Mouse (Mus musculus) liver, embryonic 13.5 days (tissue): ENCODE measurements around the gene Plk4. TPM values are rescaled to one million over a fixed set of nuclear protein-coding genes. Genes with fewer than 3 reads are reported as not detected.
"Not testable (repeated sequence)": the region's sequence is repeated elsewhere in the genome, so short reads cannot be mapped to it uniquely, and the experiment has no call there.

Experiments used
- ATAC-seq: fragments of 200-750 bp; cut with Nextera tagmentation; 2 replicates; pipeline ENCODE4 v1.8.0; 2017; ENCODE audit warnings: low read depth, mild to moderate bottlenecking, moderate number of reproducible peaks, moderate library complexity
- DNase-seq: peaks from one replicate; pipeline ENCODE4 v3.0.0; 2022
- H3K27ac ChIP-seq: fragments of 300-500 bp; sonication (generic); 2 replicates; pipeline ENCODE4 v1.5.1; 2015; ENCODE audit warnings: moderate library complexity, mild to moderate bottlenecking, inconsistent platforms
- H3K27me3 ChIP-seq: fragments of 300-500 bp; sonication (generic); 2 replicates; pipeline ENCODE4 v1.6.1; 2015; ENCODE audit warnings: mild to moderate bottlenecking, inconsistent platforms
- H3K36me3 ChIP-seq: fragments of 300-500 bp; sonication (generic); 2 replicates; pipeline ENCODE4 v1.6.1; 2015; ENCODE audit warnings: mild to moderate bottlenecking, inconsistent platforms
- H3K4me1 ChIP-seq: fragments of 300-500 bp; sonication (generic); replicated peaks from 2 replicates; pipeline ENCODE4 v1.6.1; 2015; ENCODE audit warnings: inconsistent platforms
- H3K4me2 ChIP-seq: fragments of 300-500 bp; sonication (generic); 2 replicates; pipeline ENCODE4 v1.6.1; 2015; ENCODE audit warnings: inconsistent platforms, mild to moderate bottlenecking, moderate library complexity
- H3K4me3 ChIP-seq: fragments of 300-500 bp; sonication (generic); replicated peaks from 2 replicates; pipeline ENCODE4 v1.5.1; 2015; ENCODE audit warnings: mild to moderate bottlenecking, inconsistent platforms
- H3K9ac ChIP-seq: fragments of 300-500 bp; sonication (generic); 2 replicates; pipeline ENCODE4 v1.6.1; 2015; ENCODE audit warnings: mild to moderate bottlenecking, inconsistent platforms
- H3K9me3 ChIP-seq: fragments of 300-500 bp; sonication (generic); replicated peaks from 2 replicates; pipeline ENCODE4 v1.6.1; 2016; ENCODE audit warnings: inconsistent platforms
- WGBS: fragments of 180-500 bp; shearing (Covaris S2); methylation state at CpG from one replicate; pipeline ENCODE4 v1.1.7; 2015; ENCODE audit not compliant: insufficient replicate concordance; 5-methylcytosine and 5-hydroxymethylcytosine counted together
- polyA plus RNA-seq: library from polyadenylated mRNA; unstranded; fragments of >200 nt; fragmentation: Nextera tagmentation; extraction: Ambion mirVana; gene quantifications from 2 replicates; pipeline ENCODE4 v1.2.1, GENCODE M21; 2015

The Plk4 gene
- polyA plus RNA-seq, 1 experiment from 2014 or later, result 45.9 TPM

DNA sequence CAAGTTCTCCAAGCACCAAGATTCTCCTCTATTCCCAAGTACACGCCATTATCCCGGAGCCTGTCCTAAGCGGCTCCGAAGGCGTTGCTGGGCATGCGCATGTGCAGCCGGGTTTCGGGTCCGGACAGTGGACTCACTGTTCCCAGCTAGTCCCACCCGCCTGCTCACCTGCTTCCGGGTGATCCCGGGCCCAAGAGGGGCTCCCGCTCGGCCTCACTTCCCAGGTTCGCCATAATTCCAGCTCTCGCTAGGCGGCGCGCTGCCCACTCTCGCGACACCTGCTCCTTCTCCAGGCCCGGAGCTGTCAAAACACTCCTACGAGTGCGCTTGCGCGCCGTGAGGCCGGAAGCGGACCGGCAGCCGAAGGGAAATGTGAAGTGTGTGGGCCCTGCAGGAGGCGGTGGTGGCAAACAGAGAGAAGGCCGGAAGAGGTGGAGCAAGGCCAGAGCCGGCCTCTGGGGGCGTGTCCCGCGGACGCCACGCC, 46.7 kb downstream of the Plk4 start, which contains the start of gene Mfsd8:
Gene Mfsd8, minus strand, starts transcription at position 414 of the 484 bp plus-strand sequence.
- H3K36me3 ChIP-seq, H3K9me3 ChIP-seq, H3K27me3 ChIP-seq: not testable (repeated sequence)
- WGBS, result under 1% methylated on average over 39 of the region's 39 CpGs
- peak within 1 kb of the TSS; percentile 70 for H3K4me3 ChIP-seq
- peak within 1 kb of the TSS; percentile 79 for H3K27ac ChIP-seq
- H3K4me2 ChIP-seq, result peak within 1 kb of the TSS; percentile 85
- peaks cover 13% of the 10 kb centered on the region for H3K4me1 ChIP-seq
- DNase-seq (peak; percentile 99), ATAC-seq (peak; percentile 98)
- H3K9ac ChIP-seq, result peak within 1 kb of the TSS; percentile 81

- Histone ChIP-seq H3K4me2 (peak within 1 kb of the TSS; percentile 85), H3K9ac (peak within 1 kb of the TSS; percentile 81), H3K27ac (peak within 1 kb of the TSS; percentile 79), H3K4me1 (peaks cover 13% of the 10 kb centered on the region), H3K4me3 (peak within 1 kb of the TSS; percentile 70)
- not testable (repeated sequence) for ATAC-seq, H3K9me3 ChIP-seq, DNase-seq, H3K36me3 ChIP-seq, H3K27me3 ChIP-seq
- WGBS, result 0% methylated on average over 3 of the region's 4 CpGs
These were observed 47.0 kb downstream of the Plk4 start, which contains the start of gene Abhd18 for GRCm38 (mm10) chr3:40846957-40847017. Abhd18 (plus strand) TSS chr3:40846970.

DNA sequence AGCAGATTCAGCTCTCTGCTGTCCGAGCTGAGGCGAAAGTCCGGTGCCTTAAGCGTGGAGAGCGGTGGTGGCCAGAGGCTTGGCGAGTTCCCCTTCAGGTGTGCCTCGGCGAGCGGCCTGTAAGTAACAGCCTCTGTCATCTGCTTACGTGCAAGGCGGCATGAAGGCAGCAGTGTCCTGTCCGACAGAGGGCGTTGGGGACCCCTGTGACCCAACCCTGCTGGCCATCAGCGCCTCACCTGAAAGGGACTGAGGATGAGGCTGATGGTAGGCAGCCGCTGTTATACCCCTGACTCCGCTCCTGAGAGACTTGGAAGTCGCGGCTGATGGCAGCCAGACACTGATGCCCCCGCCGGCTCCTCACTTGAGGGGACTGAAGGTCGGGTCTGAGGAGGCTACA, 47.2 kb downstream of the Plk4 start:
- H3K36me3 ChIP-seq, DNase-seq, H3K9me3 ChIP-seq, H3K27me3 ChIP-seq: not testable (repeated sequence)
- peak; percentile 58; the same call in 1 of the 2 replicates for ATAC-seq
- Histone ChIP-seq H3K4me1 (peaks cover 13% of the 10 kb centered on the region), H3K9ac (peak overlapping the region; percentile 75), H3K27ac (peak overlapping the region; percentile 58), H3K4me3 (peak overlapping the region; percentile 70), H3K4me2 (peak overlapping the region; percentile 85)
- WGBS, result 1% methylated on average over 18 of the region's 21 CpGs

DNA sequence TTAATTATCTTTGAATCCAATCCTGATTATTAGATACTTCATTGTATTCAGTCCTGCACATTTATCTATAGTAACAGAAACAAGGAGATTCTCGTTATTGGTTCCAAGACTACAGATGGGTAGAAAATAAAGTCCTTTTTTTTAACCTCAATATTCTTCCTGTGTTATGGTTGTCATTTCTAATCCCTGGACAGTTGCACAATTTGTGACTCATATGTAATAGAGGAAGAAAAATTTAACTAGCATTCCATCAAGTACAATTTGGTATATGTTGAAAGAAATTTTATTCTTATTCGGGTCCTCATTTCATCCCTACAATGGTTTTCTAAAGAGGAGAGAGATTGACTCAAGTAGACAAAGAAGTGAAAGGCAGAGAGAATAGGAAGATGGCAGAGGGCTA, 48.1 kb downstream of the Plk4 start:
- not testable (repeated sequence) for H3K36me3 ChIP-seq, H3K9me3 ChIP-seq, H3K27ac ChIP-seq, ATAC-seq, H3K4me2 ChIP-seq, H3K27me3 ChIP-seq, DNase-seq, H3K9ac ChIP-seq, H3K4me3 ChIP-seq
- peaks cover 13% of the 10 kb centered on the region for H3K4me1 ChIP-seq
- 73% methylated on average over 2 of the region's 2 CpGs for WGBS

DNA sequence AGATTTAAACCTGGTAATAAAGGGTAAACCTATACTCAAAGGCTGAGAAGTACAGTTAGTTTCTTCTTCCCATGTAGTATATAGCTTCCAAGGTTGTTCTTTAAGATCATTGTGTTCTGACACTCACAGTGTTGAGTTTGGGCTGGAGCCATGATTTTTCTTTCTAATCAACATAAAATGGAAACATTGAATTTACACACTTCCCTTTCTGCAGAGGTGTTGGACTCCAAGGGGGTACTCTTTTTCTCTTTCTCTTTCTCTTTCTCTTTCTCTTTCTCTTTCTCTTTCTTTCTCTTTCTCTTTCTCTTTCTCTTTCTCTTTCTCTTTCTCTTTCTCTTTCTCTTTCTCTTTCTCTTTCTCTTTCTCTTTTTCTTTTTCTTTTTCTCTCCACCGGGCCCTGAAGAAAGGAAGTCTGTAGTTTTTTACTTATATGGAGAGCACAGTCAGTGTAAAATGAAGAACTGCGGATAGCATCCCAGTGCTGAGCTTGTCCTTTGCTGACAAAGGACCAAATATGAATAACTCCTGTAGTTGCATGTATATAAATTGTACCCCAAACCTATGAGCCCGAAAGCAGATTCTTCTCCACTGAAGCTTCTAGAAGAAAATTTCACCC, 53.4 kb downstream of the Plk4 start:
- not testable (repeated sequence) for DNase-seq, H3K4me2 ChIP-seq, H3K27me3 ChIP-seq, H3K9me3 ChIP-seq, H3K9ac ChIP-seq, H3K36me3 ChIP-seq, H3K27ac ChIP-seq, H3K4me1 ChIP-seq, H3K4me3 ChIP-seq, ATAC-seq
- WGBS, result 74% methylated on average over 3 of the region's 3 CpGs

Other genes with a start within 250 kb of the Plk4 start
- 0.06 and 0.12 TPM in 2 replicates for gene Slc25a31, start 91.2 kb upstream of the Plk4 start, polyA plus RNA-seq
- gene Hspa4l, start 55.5 kb upstream of the Plk4 start, polyA plus RNA-seq, result 20.4 and 25.5 TPM in 2 replicates
- gene Mfsd8, start 46.9 kb downstream of the Plk4 start, polyA plus RNA-seq, result 3.9 and 5.0 TPM in 2 replicates
- gene Abhd18, start 47.0 kb downstream of the Plk4 start, polyA plus RNA-seq, result 3.2 and 3.4 TPM in 2 replicates
- gene 1700034I23Rik, start 102.5 kb downstream of the Plk4 start, polyA plus RNA-seq, result 0.05 TPM in 1 of 2 replicates, not detected in the other
- 7.8 and 8.4 TPM in 2 replicates for gene Larp1b, start 149.8 kb downstream of the Plk4 start, polyA plus RNA-seq